ENCODE assay signal across 9 mouse cellular contexts in genomic region chr19:61266651-61267050, GRCm38 (mm10). TPM values are rescaled to one million over a fixed set of nuclear protein-coding genes. Genes with fewer than 3 reads are reported as not detected.
DNase-seq lines count a peak whose midpoint lies in the region; ATAC-seq and TF ChIP-seq lines count a peak whose summit lies in the region.
"Had no signal": no experiment of that assay in that cellular context is flagged by ENCODE, and none has a peak within 500 bp of the region (broad histone marks: within the 10 kb centered on the region; RNA-seq: fewer than 3 reads in every experiment).

No protein-coding gene starts in this region.

- no peak overlapping the region for H3K9ac ChIP-seq in forebrain, embryonic 11.5 days (ENCODE audit: low read length)
- H3K9ac ChIP-seq in forebrain, embryonic 15.5 days (replicated peaks), result no peak overlapping the region

- no peak overlapping the region for H3K4me3 ChIP-seq in forebrain, embryonic 11.5 days (ENCODE audit: low read depth, low read length)
- no peak overlapping the region for H3K4me3 ChIP-seq in forebrain, embryonic 15.5 days
- peak overlapping the region; percentile 1 for H3K4me3 ChIP-seq in lung, adult 2 months (replicated peaks; ENCODE audit: extremely low read depth, low read depth, low read length)
- H3K4me3 ChIP-seq in thymus, adult 2 months (ENCODE audit: control insufficient read depth, insufficient read depth, low read length), result no peak overlapping the region

- 5% methylated on average over 25 of the region's 26 CpGs for WGBS in forebrain, embryonic 11.5 days
- 5% methylated on average over 25 of the region's 26 CpGs for WGBS in forebrain, embryonic 15.5 days
- WGBS in lung, adult 2 months, result 4% methylated on average over 26 of the region's 26 CpGs
- 4% methylated on average over 26 of the region's 26 CpGs for WGBS in thymus, adult 2 months

- no peak for TF ChIP-seq CTCF in lung, adult 2 months (IDR thresholded peaks at IDR 0.05; ENCODE audit: insufficient read depth, low read length)
- TF ChIP-seq CTCF in thymus, adult 2 months (IDR thresholded peaks at IDR 0.05; ENCODE audit: borderline replicate concordance, control insufficient read depth, extremely low read depth, insufficient read depth, low read length, poor library complexity), result no peak

- no peak for ATAC-seq in forebrain, embryonic 11.5 days (replicated peaks; ENCODE audit: low FRiP score)
- no peak for ATAC-seq in forebrain, embryonic 15.5 days (replicated peaks)
- ATAC-seq in monocyte, adult 5-6 weeks (replicated peaks; ENCODE audit: insufficient number of reproducible peaks, low FRiP score, low TSS enrichment, poor library complexity, severe bottlenecking), result no peak

- intact Hi-C loops in left cerebral cortex, postnatal 4 days (cut with DNase I), result loop anchor here (2.0 kb wide), 1 partner anchor 68 kb away; no protein-coding TSS in a partner anchor

- no peak overlapping the region for H3K4me2 ChIP-seq in forebrain, embryonic 11.5 days (ENCODE audit: low read depth, low read length, severe bottlenecking)
- no peak overlapping the region for H3K4me2 ChIP-seq in forebrain, embryonic 15.5 days (replicated peaks)

- no peaks in the 10 kb centered on the region for H3K4me1 ChIP-seq in forebrain, embryonic 11.5 days (replicated peaks; ENCODE audit: control insufficient read depth, insufficient read depth, low read length)
- H3K4me1 ChIP-seq in forebrain, embryonic 15.5 days, result no peaks in the 10 kb centered on the region
- no peaks in the 10 kb centered on the region for H3K4me1 ChIP-seq in lung, adult 2 months (ENCODE audit: control insufficient read depth, insufficient read depth, low read length)
- no peaks in the 10 kb centered on the region for H3K4me1 ChIP-seq in thymus, adult 2 months (replicated peaks; ENCODE audit: control insufficient read depth, insufficient read depth, low read length)

- no peaks in the 10 kb centered on the region for H3K27me3 ChIP-seq in forebrain, embryonic 11.5 days (ENCODE audit: control insufficient read depth, insufficient read depth, low read length)
- no peaks in the 10 kb centered on the region for H3K27me3 ChIP-seq in forebrain, embryonic 15.5 days
- no peaks in the 10 kb centered on the region for H3K27me3 ChIP-seq in thymus, adult 2 months (ENCODE audit: control insufficient read depth, insufficient read depth, low read length)

- DNase-seq in forebrain, embryonic 11.5 days (ENCODE audit: low spot score), result peak; percentile 92
- DNase-seq in lung, adult 2 months, result peak; percentile 34
- DNase-seq in lung, adult 18-20 months, result no peak
- DNase-seq in ZHBTc4 (ENCODE audit: low read depth, low spot score), result peak; percentile 95
- peak; percentile 31 for DNase-seq in left cerebral cortex, postnatal 4 days
- peak; percentile 42 for DNase-seq in thymus, adult 2 months

- no peak for TF ChIP-seq POLR2A in lung, adult 2 months (IDR thresholded peaks at IDR 0.05; ENCODE audit: borderline replicate concordance, extremely low read depth, low read depth, low read length)
- TF ChIP-seq POLR2A in thymus, adult 2 months (IDR thresholded peaks at IDR 0.05; ENCODE audit: control insufficient read depth, extremely low read depth, insufficient read depth, low read length, poor library complexity), result no peak

- no peaks in the 10 kb centered on the region for H3K36me3 ChIP-seq in forebrain, embryonic 11.5 days (ENCODE audit: control insufficient read depth, insufficient read depth, low read length)
- H3K36me3 ChIP-seq in forebrain, embryonic 15.5 days, result no peaks in the 10 kb centered on the region
- no peaks in the 10 kb centered on the region for H3K36me3 ChIP-seq in thymus, adult 2 months (ENCODE audit: control insufficient read depth, insufficient read depth, low read length)

- no peaks in the 10 kb centered on the region for H3K9me3 ChIP-seq in forebrain, embryonic 11.5 days (ENCODE audit: control insufficient read depth, low read length)
- no peaks in the 10 kb centered on the region for H3K9me3 ChIP-seq in forebrain, embryonic 15.5 days

- H3K27ac ChIP-seq in forebrain, embryonic 11.5 days (ENCODE audit: low read depth, low read length), result no peak overlapping the region
- no peak overlapping the region for H3K27ac ChIP-seq in forebrain, embryonic 15.5 days (replicated peaks)
- H3K27ac ChIP-seq in thymus, adult 2 months (ENCODE audit: control insufficient read depth, insufficient read depth, low read length), result no peak overlapping the region

RNA-seq across cellular contexts. Expression of gene Gm21060, which starts 30.2 kb away (rescaled TPM):
- polyA plus RNA-seq in forebrain, embryonic 11.5 days (2014; fragmentation: Nextera tagmentation; extraction: Ambion mirVana), result not detected in 2 replicates
- not detected in 2 replicates for polyA plus RNA-seq in forebrain, embryonic 15.5 days (2015; fragmentation: Nextera tagmentation; extraction: Ambion mirVana)
- polyA plus RNA-seq in lung, adult 2 months (2012; rRNA removed), result not detected in 2 replicates
- not detected for total RNA-seq in left cerebral cortex, postnatal 4 days (2021)
- polyA plus RNA-seq in thymus, adult 2 months (2012; rRNA removed), result not detected in 2 replicates
- not detected in 3 replicates for total RNA-seq in monocyte, adult 5-6 weeks (2017)
- polyA plus RNA-seq: heart, embryonic 16.5 days had no signal

RNA-seq across cellular contexts. Expression of gene Csf2ra, which starts 38.4 kb away (rescaled TPM):
- polyA plus RNA-seq in forebrain, embryonic 11.5 days (2014; fragmentation: Nextera tagmentation; extraction: Ambion mirVana), result 17.9 and 19.2 TPM in 2 replicates
- 32.7 and 36.8 TPM in 2 replicates for polyA plus RNA-seq in forebrain, embryonic 15.5 days (2015; fragmentation: Nextera tagmentation; extraction: Ambion mirVana)
- polyA plus RNA-seq in lung, adult 2 months (2012; rRNA removed), result 317 and 417 TPM in 2 replicates
- 10 to 100 TPM; 55.5 to 58.7 TPM for total RNA-seq in left cerebral cortex, postnatal 4 days (2021)
- polyA plus RNA-seq in thymus, adult 2 months (2012; rRNA removed), result 211 and 216 TPM in 2 replicates
- 128 to 198 TPM (median 148 TPM) in 3 replicates for total RNA-seq in monocyte, adult 5-6 weeks (2017)

Comparison
In these comparisons a context has a peak if more than half of its experiments do, and no peak if none do; other contexts are left out.
1. DNase-seq: peak in forebrain, embryonic 11.5 days (single experiment), lung, adult 2 months (single experiment), ZHBTc4 (single experiment), left cerebral cortex, postnatal 4 days (single experiment) and thymus, adult 2 months (single experiment); none in lung, adult 18-20 months (0 of 2).